Mouse (Mus musculus) layer of hippocampus, adult 9-11 months (tissue): ENCODE data around the gene Alox8.

ENCODE experiments used
- DNase-seq: peaks from one replicate; pipeline ENCODE4 v3.0.0; 2022

Gene Alox8

GRCm38 (mm10) chr11:69197743-69198142 lies at the start of gene Alox8:
TSS of gene Alox8 (minus strand) at chr11:69197843.
- DNase-seq, result no peak

- no peak for DNase-seq
Measured at GRCm38 (mm10) chr11:69245643-69246042, 48.0 kb upstream of the Alox8 start.

- no peak for DNase-seq
Measured at GRCm38 (mm10) chr11:69244911-69245310, 47.3 kb upstream of the Alox8 start.

GRCm38 (mm10) chr11:69236926-69237260 lies 39.2 kb upstream of the Alox8 start, which contains the start of gene Gucy2e:
TSS of gene Gucy2e (minus strand) at chr11:69237036.
- DNase-seq, result no peak

GRCm38 (mm10) chr11:69236061-69236925 lies 38.6 kb upstream of the Alox8 start:
- no peak for DNase-seq

- peak; percentile 78 for DNase-seq
Measured at GRCm38 (mm10) chr11:69235285-69236060, 37.8 kb upstream of the Alox8 start.

- DNase-seq, result no peak
Measured at GRCm38 (mm10) chr11:69233141-69233540, 35.5 kb upstream of the Alox8 start.

- DNase-seq, result no peak
Measured at GRCm38 (mm10) chr11:69230420-69230819, 32.8 kb upstream of the Alox8 start.

GRCm38 (mm10) chr11:69225715-69226114 lies 28.1 kb upstream of the Alox8 start:
- DNase-seq, result no peak

GRCm38 (mm10) chr11:69223101-69223500 lies 25.5 kb upstream of the Alox8 start:
- DNase-seq, result peak; percentile 35

- DNase-seq, result no peak
Measured at GRCm38 (mm10) chr11:69221070-69221469, 23.4 kb upstream of the Alox8 start.

GRCm38 (mm10) chr11:69218661-69219060 lies 21.0 kb upstream of the Alox8 start:
- DNase-seq, result no peak

- no peak for DNase-seq
Measured at GRCm38 (mm10) chr11:69217411-69217810, 19.8 kb upstream of the Alox8 start.

GRCm38 (mm10) chr11:69211431-69211830 lies 13.8 kb upstream of the Alox8 start:
- DNase-seq, result peak; percentile 80

GRCm38 (mm10) chr11:69202469-69203230 lies 5.0 kb upstream of the Alox8 start:
- no peak for DNase-seq

GRCm38 (mm10) chr11:69200231-69200630 lies 2.6 kb upstream of the Alox8 start:
- no peak for DNase-seq

- DNase-seq, result no peak
Measured at GRCm38 (mm10) chr11:69199251-69199650, 1.6 kb upstream of the Alox8 start.

- no peak for DNase-seq
Measured at GRCm38 (mm10) chr11:69197194-69197593, 449 bp downstream of the Alox8 start.

- DNase-seq, result no peak
Measured at GRCm38 (mm10) chr11:69196766-69197165, 877 bp downstream of the Alox8 start.

GRCm38 (mm10) chr11:69192840-69193239 lies 4.8 kb downstream of the Alox8 start:
- DNase-seq, result no peak

- DNase-seq, result no peak
Measured at GRCm38 (mm10) chr11:69185936-69186335, 11.7 kb downstream of the Alox8 start.

GRCm38 (mm10) chr11:69185031-69185430 lies 12.6 kb downstream of the Alox8 start:
- no peak for DNase-seq

- no peak for DNase-seq
Measured at GRCm38 (mm10) chr11:69180120-69180519, 17.5 kb downstream of the Alox8 start.
